ENCODE assay signal across 8 mouse cellular contexts in the genomic region with DNA sequence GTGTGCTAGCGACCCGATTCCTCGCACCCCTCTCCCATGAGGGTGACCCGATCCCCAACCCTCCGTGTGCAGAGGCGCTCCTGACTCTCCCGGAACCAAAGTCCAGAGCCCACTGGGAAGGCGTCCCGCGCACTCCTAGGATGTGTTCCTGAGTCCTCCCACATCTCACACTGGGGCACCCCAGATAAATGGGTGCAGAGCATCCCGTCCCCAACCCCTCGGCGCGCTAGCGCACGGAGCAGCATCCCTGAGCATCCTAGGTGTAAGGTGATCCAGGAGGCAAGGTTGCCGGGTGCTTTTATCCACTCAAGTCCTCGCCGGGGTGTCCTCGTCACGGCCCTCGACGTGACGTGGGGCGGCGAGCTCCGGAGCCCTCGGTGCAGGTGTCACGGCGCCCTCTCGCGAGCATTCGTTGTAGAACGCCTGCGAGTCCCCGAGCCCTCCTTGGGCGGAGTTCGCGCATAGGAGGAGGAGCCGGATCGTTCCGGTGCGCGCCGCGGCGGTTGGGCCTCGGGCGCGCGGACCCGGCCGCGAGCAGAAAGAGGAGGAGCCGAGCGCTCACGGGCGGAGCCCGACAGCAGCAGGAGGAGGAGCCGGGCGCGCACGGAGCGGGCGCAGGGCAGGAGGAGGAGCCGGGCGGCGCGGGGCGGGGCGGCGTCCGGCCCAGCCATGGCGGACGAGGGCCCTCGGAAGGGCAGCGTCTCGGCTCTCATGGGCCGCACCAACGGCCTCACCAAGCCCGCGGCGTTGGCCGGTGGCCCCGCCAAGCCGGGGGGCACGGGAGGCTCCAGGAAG. TPM values are rescaled to one million over a fixed set of nuclear protein-coding genes. Genes with fewer than 3 reads are reported as not detected.
A peak's percentile ranks its signal among the peaks of the same experiment; 100 is the strongest.
DNase-seq lines count a peak whose midpoint lies in the region; ATAC-seq lines count a peak whose summit lies in the region.

A gene (minus strand): TSS at position 373 of the 795 bp plus-strand sequence.
A gene (plus strand): TSS at position 535 of the 795 bp plus-strand sequence.

- DNase-seq in ZHBTc4 (ENCODE audit: low read depth, low spot score), result peak; percentile 99
- peak; percentile 90 to 95 for DNase-seq in gastrocnemius, adult 8-10 months (ENCODE audit: low spot score in 2 of 2)
- peak; percentile 85 for DNase-seq in hindlimb bud, embryonic 11.5 days (ENCODE audit: extremely low spot score, low read depth, low spot score)
- DNase-seq in left cerebral cortex, adult 8-10 months (ENCODE audit: low spot score in 2 of 2), result peak; percentile 91 to 95
- peak; percentile 98 for DNase-seq in right cerebral cortex, postnatal 10 days (ENCODE audit: low spot score in 2 of 2)
- DNase-seq in urinary bladder, postnatal 25 days (ENCODE audit: low spot score), result peak; percentile 93

- peak; percentile 86 for ATAC-seq in common myeloid progenitor, adult 5-6 weeks (replicated peaks; ENCODE audit: low read depth, poor library complexity, severe bottlenecking)

- H3K4me3 ChIP-seq in megakaryocyte, embryonic 14.5 days (replicated peaks), result peak within 1 kb of the TSS; percentile 99

- peaks cover 62% of the 10 kb centered on the region for H3K4me1 ChIP-seq in megakaryocyte, embryonic 14.5 days

- no peaks in the 10 kb centered on the region for H3K27me3 ChIP-seq in megakaryocyte, embryonic 14.5 days (replicated peaks)

- peaks cover 30% of the 10 kb centered on the region for H3K36me3 ChIP-seq in megakaryocyte, embryonic 14.5 days (replicated peaks; ENCODE audit: low read length)

- H3K9me3 ChIP-seq in megakaryocyte, embryonic 14.5 days, result no peaks in the 10 kb centered on the region

RNA-seq across cellular contexts. Expression of the first gene that starts in this region (rescaled TPM):
- total RNA-seq in common myeloid progenitor, adult 5-6 weeks (2017), result 22.3 and 27.2 TPM in 2 replicates
- 1 to 10 TPM; 6.5 to 7.6 (median 6.8) TPM for total RNA-seq in gastrocnemius, adult 8-10 months (2022)
- total RNA-seq in left cerebral cortex, adult 8-10 months (2022), result 10 to 100 TPM; 24.6 to 33.1 (median 28.5) TPM
- 10.0 and 25.2 TPM in 2 replicates for polyA plus RNA-seq in megakaryocyte, embryonic 14.5 days (2012; ENCODE audit: insufficient read depth, low replicate concordance)

RNA-seq across cellular contexts. Expression of the second gene that starts in this region (rescaled TPM):
- 118 TPM in 2 replicates for total RNA-seq in common myeloid progenitor, adult 5-6 weeks (2017)
- 10 to 100 TPM; 70.4 to 74.4 (median 71.9) TPM for total RNA-seq in gastrocnemius, adult 8-10 months (2022)
- total RNA-seq in left cerebral cortex, adult 8-10 months (2022), result 10 to 100 TPM; 52.9 to 58.8 (median 53.7) TPM
- 5.8 and 14.3 TPM in 2 replicates for polyA plus RNA-seq in megakaryocyte, embryonic 14.5 days (2012; ENCODE audit: insufficient read depth, low replicate concordance)

Comparison
In these comparisons a context has a peak if more than half of its experiments do, and no peak if none do; other contexts are left out.
1. Peak in every context shown above with its lines: DNase-seq, ATAC-seq and H3K4me3 ChIP-seq.